Mouse (Mus musculus) forebrain, postnatal 0 days (tissue): ENCODE data around the gene Sv2c. TPM values are rescaled to one million over a fixed set of nuclear protein-coding genes. Genes with fewer than 3 reads are reported as not detected.
"Not testable (repeated sequence)": the region's sequence is repeated elsewhere in the genome, so short reads cannot be mapped to it uniquely, and the experiment has no call there.

Experiments used
- ATAC-seq: fragments of 200-750 bp; cut with Nextera tagmentation; 2 replicates; pipeline ENCODE4 v1.8.0; 2017; ENCODE audit warnings: mild to moderate bottlenecking, moderate library complexity
- DNase-seq: peaks from one replicate; pipeline ENCODE4 v3.0.0-alpha.2; 2015
- H3K27ac ChIP-seq: fragments of 300-500 bp; sonication (generic); 2 replicates; pipeline ENCODE4 v1.5.1; 2014; ENCODE audit warnings: low read depth, mild to moderate bottlenecking, antibody characterized with exemption, low read length, moderate library complexity, mixed read lengths
- H3K27me3 ChIP-seq: fragments of 300-500 bp; sonication (generic); 2 replicates; pipeline ENCODE4 v1.6.1; 2014; ENCODE audit warnings: mild to moderate bottlenecking, low read length, mixed read lengths; ENCODE audit not compliant: insufficient read depth
- H3K36me3 ChIP-seq: fragments of 300-500 bp; sonication (generic); 2 replicates; pipeline ENCODE4 v1.6.1; 2014; ENCODE audit warnings: mild to moderate bottlenecking, moderate library complexity; ENCODE audit not compliant: insufficient read depth
- H3K4me1 ChIP-seq: fragments of 300-500 bp; sonication (generic); 2 replicates; pipeline ENCODE4 v1.6.1; 2014; ENCODE audit warnings: antibody characterized with exemption; ENCODE audit not compliant: insufficient read depth
- H3K4me2 ChIP-seq: fragments of 300-500 bp; sonication (generic); 2 replicates; pipeline ENCODE4 v1.6.1; 2014; ENCODE audit warnings: low read depth, mild to moderate bottlenecking, moderate library complexity
- H3K4me3 ChIP-seq: fragments of 300-500 bp; sonication (generic); 2 replicates; pipeline ENCODE4 v1.5.1; 2014; ENCODE audit warnings: low read depth, low read length, mixed read lengths
- H3K9ac ChIP-seq: fragments of 300-500 bp; sonication (generic); 2 replicates; pipeline ENCODE4 v1.6.1; 2014; ENCODE audit warnings: mild to moderate bottlenecking
- H3K9me3 ChIP-seq: fragments of 300-500 bp; sonication (generic); 2 replicates; pipeline ENCODE4 v1.6.1; 2016; ENCODE audit warnings: low read length
- CTCF ChIP-seq: sonication (generic); IDR thresholded peaks from 2 replicates; pipeline ENCODE4 v1.5.1; 2016; ENCODE audit warnings: antibody characterized with exemption, control low read depth, low read depth
- WGBS: fragments of 180-500 bp; shearing (Covaris S2); extraction: QIAGEN DNeasy Blood & Tissue Kit; methylation state at CpG from one replicate; pipeline ENCODE4 v1.1.7; 2014; 5-methylcytosine and 5-hydroxymethylcytosine counted together
- polyA plus RNA-seq: library from polyadenylated mRNA; unstranded; fragments of >200 nt; fragmentation: Nextera tagmentation; extraction: Ambion mirVana; gene quantifications from 2 replicates; pipeline ENCODE4 v1.2.1, GENCODE M21; 2015
- total RNA-seq: library from RNA; depleted of rRNA; stranded (reverse); fragments of >200 nt; gene quantifications from 2 replicates; pipeline ENCODE4 v1.2.3, GENCODE M21; 2014

Sv2c gene
- total and polyA plus RNA-seq, 2 experiments from 2014 or later = 6.5 to 11.6 TPM

DNA sequence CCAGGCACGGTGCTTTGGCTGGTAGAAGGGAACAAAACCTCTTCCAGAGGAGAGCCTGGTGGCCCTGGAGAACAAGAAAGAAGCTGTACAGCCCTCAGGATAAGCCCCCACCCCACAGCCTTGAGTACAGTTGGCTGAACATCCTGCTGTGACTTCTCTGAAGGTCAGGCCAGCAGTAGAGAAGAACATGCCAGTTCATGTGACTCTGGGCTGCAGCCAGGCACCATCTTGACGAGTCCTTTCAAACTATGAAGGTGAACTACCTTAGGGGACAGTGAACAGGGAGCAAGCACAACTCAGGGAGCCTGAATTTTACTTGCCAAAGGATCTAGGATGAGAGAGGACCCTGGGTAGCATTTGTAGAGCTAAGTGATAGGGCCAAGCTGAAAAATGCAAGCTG is 19.7 kb downstream of the Sv2c start:
- no peaks in the 10 kb centered on the region for H3K4me1 ChIP-seq
- H3K27ac ChIP-seq = no peak overlapping the region
- no peak for TF ChIP-seq CTCF
- H3K9ac ChIP-seq = no peak overlapping the region
- DNase-seq = no peak
- no peaks in the 10 kb centered on the region for H3K9me3 ChIP-seq
- no peak for ATAC-seq
- WGBS = 72% methylated on average over 2 of the region's 2 CpGs
- no peaks in the 10 kb centered on the region for H3K36me3 ChIP-seq
- H3K27me3 ChIP-seq = no peaks in the 10 kb centered on the region
- no peak overlapping the region for H3K4me2 ChIP-seq
- H3K4me3 ChIP-seq = no peak overlapping the region

DNA sequence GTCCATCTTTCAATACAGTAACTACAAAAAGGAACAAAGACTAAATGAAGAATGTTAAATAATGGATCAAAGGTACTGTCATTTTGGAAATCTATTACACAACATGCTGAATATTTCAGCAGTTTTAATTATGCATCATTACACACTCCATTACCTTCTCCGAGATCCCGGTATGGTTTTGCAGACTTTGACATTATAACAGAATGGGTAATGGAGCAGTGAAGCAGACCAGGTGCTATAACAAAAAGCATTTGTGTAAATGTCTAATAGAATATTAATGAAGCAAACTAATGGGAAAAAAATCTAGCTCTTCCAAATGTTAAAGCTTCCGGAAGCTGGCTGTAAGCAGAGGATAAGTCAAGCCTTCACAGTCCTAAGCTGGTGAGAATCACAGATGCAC is 21.6 kb downstream of the Sv2c start:
- 22% methylated on average over 3 of the region's 3 CpGs for WGBS
- ATAC-seq (peak; percentile 60; the same call in 1 of the 2 replicates), DNase-seq (no peak)
- no peak overlapping the region for H3K27ac ChIP-seq
- no peak overlapping the region for H3K9ac ChIP-seq
- no peaks in the 10 kb centered on the region for H3K9me3 ChIP-seq
- H3K4me1 ChIP-seq = no peaks in the 10 kb centered on the region
- no peaks in the 10 kb centered on the region for H3K27me3 ChIP-seq
- no peak overlapping the region for H3K4me2 ChIP-seq
- H3K4me3 ChIP-seq = no peak overlapping the region
- TF ChIP-seq CTCF = no peak
- H3K36me3 ChIP-seq = no peaks in the 10 kb centered on the region

DNA sequence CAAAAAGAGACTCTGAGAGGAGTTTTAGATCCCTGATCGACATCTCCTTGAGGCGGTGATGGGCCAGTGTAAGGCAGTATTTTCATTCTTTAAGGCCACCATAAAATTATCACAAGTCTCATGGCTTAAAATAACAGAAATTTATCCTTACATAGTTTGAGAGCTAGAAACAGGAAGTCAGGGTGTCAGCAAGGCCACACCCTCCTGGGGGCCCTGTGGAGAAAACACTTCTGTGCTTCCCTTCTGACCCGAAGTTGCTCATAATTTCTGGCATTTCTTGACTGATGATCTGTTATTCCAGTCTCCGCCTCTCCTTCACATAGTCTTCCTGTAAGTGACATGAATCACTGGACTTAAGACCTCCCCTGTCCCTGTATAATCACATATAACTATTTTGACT is 26.0 kb downstream of the Sv2c start:
- DNase-seq (no peak), ATAC-seq (no peak)
- no peak overlapping the region for H3K27ac ChIP-seq
- no peak overlapping the region for H3K4me3 ChIP-seq
- H3K4me2 ChIP-seq = no peak overlapping the region
- no peaks in the 10 kb centered on the region for H3K27me3 ChIP-seq
- H3K4me1 ChIP-seq = no peaks in the 10 kb centered on the region
- 92% methylated on average over 4 of the region's 4 CpGs for WGBS
- no peak overlapping the region for H3K9ac ChIP-seq
- no peaks in the 10 kb centered on the region for H3K36me3 ChIP-seq
- no peaks in the 10 kb centered on the region for H3K9me3 ChIP-seq
- TF ChIP-seq CTCF = no peak

DNA sequence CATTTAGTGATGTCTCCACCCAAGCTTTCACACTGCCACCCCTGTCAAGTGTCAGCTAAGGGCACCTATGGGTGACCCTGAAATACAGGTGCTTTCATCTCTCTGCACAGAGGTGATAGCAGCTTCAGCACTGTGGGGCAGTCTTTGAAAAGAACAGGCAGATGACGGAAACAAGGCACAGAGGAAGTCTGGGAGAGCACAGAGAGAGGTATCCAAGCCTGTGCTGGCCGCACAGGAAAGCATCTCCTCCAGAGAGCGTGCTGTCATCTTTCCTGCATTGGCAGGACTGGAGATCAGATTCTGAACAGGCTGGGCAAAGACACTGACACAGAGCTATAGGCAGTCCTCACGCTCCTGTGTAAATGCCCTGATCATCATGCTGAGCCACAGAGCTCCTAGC is 41.4 kb downstream of the Sv2c start:
- DNase-seq (no peak), ATAC-seq (no peak)
- Histone ChIP-seq H3K4me3 (no peak overlapping the region), H3K27me3 (no peaks in the 10 kb centered on the region), H3K4me2 (no peak overlapping the region), H3K4me1 (no peaks in the 10 kb centered on the region), H3K9me3 (no peaks in the 10 kb centered on the region), H3K27ac (no peak overlapping the region), H3K9ac (no peak overlapping the region), H3K36me3 (no peaks in the 10 kb centered on the region)
- no peak for TF ChIP-seq CTCF
- WGBS = 78% methylated on average over 4 of the region's 4 CpGs

DNA sequence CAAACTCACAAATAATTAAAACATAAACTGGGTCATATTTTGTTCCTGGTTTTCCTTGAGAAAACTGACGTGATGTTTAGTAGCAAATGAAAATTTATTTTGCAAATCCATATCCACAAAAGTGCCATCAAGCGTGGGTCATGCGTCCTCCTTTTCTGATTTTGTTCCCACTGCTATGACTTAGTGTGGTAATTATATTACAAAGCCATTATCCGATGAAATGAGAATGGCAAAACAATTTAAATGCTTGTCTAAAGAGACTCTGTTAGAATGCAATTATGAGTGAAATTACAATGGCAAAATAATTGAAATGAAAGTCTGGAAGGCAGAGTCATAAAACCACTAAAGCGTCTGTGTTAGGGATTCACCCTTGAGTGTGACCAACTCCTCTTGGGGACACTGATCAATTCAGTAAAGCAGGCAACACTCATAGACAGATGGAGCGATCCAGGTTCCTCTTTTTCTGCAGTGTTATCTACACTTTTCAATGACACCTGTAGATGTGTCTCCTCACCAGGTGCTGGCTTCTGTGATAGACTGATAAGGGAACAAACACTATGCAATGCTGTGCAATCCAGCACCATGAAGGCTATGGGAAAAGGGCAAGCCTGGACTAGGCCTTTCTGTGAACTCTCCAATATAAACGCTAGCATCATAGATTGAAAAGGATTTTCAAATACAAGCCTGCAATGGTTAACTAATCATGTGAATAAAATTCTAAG is 46.6 kb downstream of the Sv2c start:
- Histone ChIP-seq H3K4me2 (no peak overlapping the region), H3K9me3 (no peaks in the 10 kb centered on the region), H3K4me3 (no peak overlapping the region), H3K27ac (no peak overlapping the region), H3K36me3 (no peaks in the 10 kb centered on the region), H3K27me3 (no peaks in the 10 kb centered on the region), H3K9ac (no peak overlapping the region), H3K4me1 (no peaks in the 10 kb centered on the region)
- ATAC-seq (no peak), DNase-seq (no peak)
- WGBS = 88% methylated on average over 7 of the region's 7 CpGs
- TF ChIP-seq CTCF = no peak

DNA sequence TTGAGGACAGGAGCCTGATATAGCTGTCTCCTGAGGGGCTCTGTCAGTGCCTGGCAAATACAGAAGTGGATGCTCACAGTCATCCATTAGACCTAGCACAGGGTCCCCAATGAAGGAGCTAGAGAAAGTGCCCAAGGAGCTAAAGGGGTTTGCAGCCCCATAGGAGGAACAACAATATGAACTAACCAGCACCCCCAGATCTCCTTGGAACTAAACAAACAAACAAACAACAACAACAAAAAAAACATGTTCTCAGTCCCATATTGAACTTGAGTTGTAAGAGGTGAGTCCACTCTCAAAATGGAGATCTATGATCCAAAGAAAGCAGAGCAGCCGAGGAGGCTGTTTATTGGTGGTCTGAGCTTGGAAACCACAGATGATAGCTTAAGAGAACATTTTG is 50.6 kb downstream of the Sv2c start, which contains the start of gene Gm17190:
Gm17190 (plus strand) TSS at position 301 of the 400 bp plus-strand sequence.
- H3K4me1 ChIP-seq, H3K4me2 ChIP-seq, H3K36me3 ChIP-seq, H3K9me3 ChIP-seq, ATAC-seq, H3K27ac ChIP-seq, H3K9ac ChIP-seq, DNase-seq, H3K27me3 ChIP-seq, H3K4me3 ChIP-seq: not testable (repeated sequence)
- 95% methylated on average over 1 of the region's 1 CpGs for WGBS

DNA sequence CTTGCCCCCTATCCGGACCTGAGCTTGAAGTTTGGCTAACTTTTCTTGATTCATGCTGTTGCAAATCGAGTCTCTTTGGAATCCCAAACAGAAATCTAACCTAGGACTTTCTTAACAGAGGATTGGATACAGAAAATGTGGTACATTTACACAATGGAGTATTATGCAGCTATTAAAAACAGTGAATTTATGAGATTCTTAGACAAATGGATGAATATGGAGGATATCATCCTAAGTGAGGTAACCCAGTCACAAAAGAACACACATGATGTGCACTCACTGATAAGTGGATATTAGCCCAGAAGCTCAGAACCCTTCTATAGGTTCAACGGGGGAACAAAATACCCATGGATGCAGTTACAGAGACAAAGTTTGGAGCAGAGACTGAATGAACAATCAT is 51.1 kb downstream of the Sv2c start, which contains the start of gene Gm20075:
Gm20075 (minus strand) TSS at position 101 of the 400 bp plus-strand sequence.
- 92% methylated on average over 3 of the region's 3 CpGs for WGBS
- not testable (repeated sequence) for H3K4me3 ChIP-seq, H3K9ac ChIP-seq, DNase-seq, H3K4me1 ChIP-seq, ATAC-seq, H3K27me3 ChIP-seq, H3K36me3 ChIP-seq, H3K4me2 ChIP-seq, H3K27ac ChIP-seq, H3K9me3 ChIP-seq
